ENCODE assay signal across 20 mouse cellular contexts in genomic region chr7:127140623-127141404, GRCm38 (mm10). TPM values are rescaled to one million over a fixed set of nuclear protein-coding genes. Genes with fewer than 3 reads are reported as not detected.
A peak's percentile ranks its signal among the peaks of the same experiment; 100 is the strongest.
DNase-seq lines count a peak whose midpoint lies in the region; ATAC-seq and TF ChIP-seq lines count a peak whose summit lies in the region.
"Had no signal": no experiment of that assay in that cellular context is flagged by ENCODE, and none has a peak within 500 bp of the region (broad histone marks: within the 10 kb centered on the region; RNA-seq: fewer than 3 reads in every experiment).

No protein-coding gene starts in this region.

- TF ChIP-seq POLR2A in spleen, adult 2 months (IDR thresholded peaks at IDR 0.05; ENCODE audit: low read depth, low read length) = no peak
- no peak for TF ChIP-seq POLR2A in heart, adult 2 months (IDR thresholded peaks at IDR 0.05; ENCODE audit: insufficient read depth, low read depth, low read length)

- peak; percentile 9; the same call in 1 of the 2 replicates for TF ChIP-seq CTCF in spleen, adult 2 months (IDR thresholded peaks at IDR 0.05; ENCODE audit: extremely low read depth, insufficient read depth, insufficient read length, insufficient replicate concordance)
- no peak for TF ChIP-seq CTCF in heart, adult 2 months (IDR thresholded peaks at IDR 0.05)

- TF ChIP-seq EP300 in heart, adult 2 months (IDR thresholded peaks at IDR 0.05; ENCODE audit: insufficient read depth, low read depth, low read length) = no peak

- H3K79me2 ChIP-seq in heart, adult 2 months (replicated peaks; ENCODE audit: control insufficient read depth, insufficient read depth, low read length) = no peaks in the 10 kb centered on the region

- no peaks in the 10 kb centered on the region for H3K36me3 ChIP-seq in spleen, adult 2 months (ENCODE audit: control insufficient read depth, insufficient read depth, low read length)
- H3K36me3 ChIP-seq in splenic B cell, adult 2 months (ENCODE audit: control insufficient read depth, insufficient read depth, low read length, poor library complexity, severe bottlenecking) = no peaks in the 10 kb centered on the region
- no peaks in the 10 kb centered on the region for H3K36me3 ChIP-seq in heart, adult 2 months (ENCODE audit: control insufficient read depth, insufficient read depth, low read length)
- H3K36me3 ChIP-seq: embryonic facial prominence, embryonic 13.5 days; forebrain, embryonic 12.5 days; heart, embryonic 10.5 days; limb, embryonic 10.5 days had no signal

- no peak for ATAC-seq in CD4-positive, CD25-positive, alpha-beta regulatory T cell, adult 4 months
- ATAC-seq: Patski had no signal

- 43% methylated on average over 7 of the region's 7 CpGs for WGBS in spleen, adult 2 months
- WGBS in heart, adult 2 months = 57% methylated on average over 7 of the region's 7 CpGs

- no peaks in the 10 kb centered on the region for H3K27me3 ChIP-seq in spleen, adult 2 months (ENCODE audit: control insufficient read depth, insufficient read depth, low read length)
- no peaks in the 10 kb centered on the region for H3K27me3 ChIP-seq in splenic B cell, adult 2 months (ENCODE audit: control insufficient read depth, insufficient read depth, low read length, poor library complexity, severe bottlenecking)
- H3K27me3 ChIP-seq in heart, adult 2 months (ENCODE audit: control insufficient read depth, insufficient read depth, low read length) = no peaks in the 10 kb centered on the region
- H3K27me3 ChIP-seq: embryonic facial prominence, embryonic 13.5 days; forebrain, embryonic 12.5 days; Patski had no signal

- intact Hi-C loops in heart, adult 2 months (cut with DNase I) = no loop called here

- H3K4me1 ChIP-seq in spleen, adult 2 months (ENCODE audit: control insufficient read depth, insufficient read depth, insufficient read length) = peaks cover 24% of the 10 kb centered on the region; the same call in 1 of the 2 replicates
- H3K4me1 ChIP-seq in heart, adult 2 months (ENCODE audit: control insufficient read depth, insufficient read depth, low read length) = no peaks in the 10 kb centered on the region
- H3K4me1 ChIP-seq: forebrain, embryonic 12.5 days had no signal

- peak overlapping the region; percentile 41; the same call in 1 of the 2 replicates for H3K27ac ChIP-seq in spleen, adult 2 months (ENCODE audit: insufficient read depth, low read length)
- H3K27ac ChIP-seq in heart, adult 2 months = no peak overlapping the region
- H3K27ac ChIP-seq: embryonic facial prominence, embryonic 13.5 days; forebrain, embryonic 12.5 days; heart, embryonic 10.5 days; limb, embryonic 10.5 days; macrophage had no signal

- no peak overlapping the region for H3K4me3 ChIP-seq in spleen, adult 2 months (ENCODE audit: extremely low read depth, insufficient read depth, insufficient read length)
- H3K4me3 ChIP-seq in heart, adult 2 months = no peak overlapping the region
- H3K4me3 ChIP-seq: embryonic facial prominence, embryonic 13.5 days; forebrain, embryonic 12.5 days; heart, embryonic 10.5 days; limb, embryonic 10.5 days had no signal

- DNase-seq in CD4-positive, CD25-positive, alpha-beta regulatory T cell, adult 2 months (ENCODE audit: low read depth, low spot score) = peak; percentile 52
- DNase-seq in spleen, adult 2 months (ENCODE audit: low read depth in 1 of 2, low spot score in 2 of 2) = no peak
- DNase-seq in spleen, postnatal 14 days (ENCODE audit: low spot score in 2 of 2) = no peak
- peak; percentile 50 for DNase-seq in liver
- DNase-seq in splenic B cell, adult 2 months (ENCODE audit: low read depth, low spot score) = peak; percentile 29
- DNase-seq in right cerebral cortex, postnatal 4 days = no peak
- DNase-seq in heart, adult 2 months = no peak
- DNase-seq: adrenal gland, adult 2 months; cerebellum, postnatal 14 days; kidney, adult 11 months; layer of hippocampus, adult 9-11 months had no signal

- no peak overlapping the region for H3K9ac ChIP-seq in heart, adult 2 months (ENCODE audit: low read depth, low read length)
- H3K9ac ChIP-seq: embryonic facial prominence, embryonic 13.5 days; forebrain, embryonic 12.5 days had no signal

RNA-seq across cellular contexts. Expression of gene Spn, which starts 3.2 kb away (rescaled TPM):
- polyA plus RNA-seq in CD4-positive, CD25-positive, alpha-beta regulatory T cell, adult 4 months (2017; shearing (Covaris generic)) = 100 to 1,000 TPM; 101 to 103 TPM
- 54.6 and 56.6 TPM in 2 replicates for polyA plus RNA-seq in spleen, adult 2 months (2012; rRNA removed)
- under 1 TPM; 0.78 to 0.80 TPM for total RNA-seq in heart, adult 2 months (2021)
- 1.1 and 2.9 TPM in 2 replicates for polyA plus RNA-seq in heart, adult 2 months (2012; rRNA removed)

RNA-seq across cellular contexts. Expression of gene Qprt, which starts 18.8 kb away (rescaled TPM):
- 10 to 100 TPM in 1 of 2 experiments, 1 to 10 TPM in 1; 7.5 to 15.2 TPM for polyA plus RNA-seq in CD4-positive, CD25-positive, alpha-beta regulatory T cell, adult 4 months (2017; shearing (Covaris generic))
- 5.5 and 5.8 TPM in 2 replicates for polyA plus RNA-seq in spleen, adult 2 months (2012; rRNA removed)
- total RNA-seq in heart, adult 2 months (2021) = not detected
- 0.25 and 0.32 TPM in 2 replicates for polyA plus RNA-seq in heart, adult 2 months (2012; rRNA removed)
- polyA plus RNA-seq: macrophage, Patski had no signal

RNA-seq across cellular contexts. Expression of gene AI467606, which starts 49.7 kb away (rescaled TPM):
- polyA plus RNA-seq in CD4-positive, CD25-positive, alpha-beta regulatory T cell, adult 4 months (2017; shearing (Covaris generic)) = 100 to 1,000 TPM; 274 to 321 TPM
- 135 and 221 TPM in 2 replicates for polyA plus RNA-seq in spleen, adult 2 months (2012; rRNA removed)
- 1 to 10 TPM; 1.5 to 2.1 TPM for total RNA-seq in heart, adult 2 months (2021)
- polyA plus RNA-seq in heart, adult 2 months (2012; rRNA removed) = 2.7 and 4.7 TPM in 2 replicates

RNA-seq across cellular contexts. Expression of gene Zg16, which starts 53.7 kb away (rescaled TPM):
- polyA plus RNA-seq in CD4-positive, CD25-positive, alpha-beta regulatory T cell, adult 4 months (2017; shearing (Covaris generic)) = under 1 TPM in 1 of 2 experiments, not detected in 1; 0.81 TPM
- polyA plus RNA-seq in spleen, adult 2 months (2012; rRNA removed) = 1,018 and 1,065 TPM in 2 replicates
- total RNA-seq in heart, adult 2 months (2021) = not detected
- not detected in 2 replicates for polyA plus RNA-seq in heart, adult 2 months (2012; rRNA removed)
- total RNA-seq: adrenal gland, adult 2 months; gastrocnemius, adult 8-10 months; monocyte, adult 5-6 weeks had no signal
- polyA plus RNA-seq: embryonic facial prominence, embryonic 13.5 days; forebrain, embryonic 12.5 days; heart, embryonic 10.5 days; limb, embryonic 10.5 days; macrophage; Patski had no signal

RNA-seq across cellular contexts. Expression of gene Cd2bp2, which starts 55.0 kb away (rescaled TPM):
- polyA plus RNA-seq in CD4-positive, CD25-positive, alpha-beta regulatory T cell, adult 4 months (2017; shearing (Covaris generic)) = 10 to 100 TPM; 39.7 to 51.9 TPM
- polyA plus RNA-seq in spleen, adult 2 months (2012; rRNA removed) = 22.7 and 26.4 TPM in 2 replicates
- 10 to 100 TPM; 33.4 to 35.2 TPM for total RNA-seq in heart, adult 2 months (2021)
- polyA plus RNA-seq in heart, adult 2 months (2012; rRNA removed) = 18.2 and 26.9 TPM in 2 replicates

Comparison
In these comparisons a context has a peak if more than half of its experiments do, and no peak if none do; other contexts are left out.
1. DNase-seq: peak in CD4-positive, CD25-positive, alpha-beta regulatory T cell, adult 2 months (single experiment), liver (single experiment) and splenic B cell, adult 2 months (single experiment); none in spleen, adult 2 months (0 of 2), spleen, postnatal 14 days (0 of 2), right cerebral cortex, postnatal 4 days (single experiment) and heart, adult 2 months (0 of 2).
2. RNA of gene Spn, which starts 3.2 kb away (polyA plus RNA-seq): 101 to 103 TPM in CD4-positive, CD25-positive, alpha-beta regulatory T cell, adult 4 months and 54.6 to 56.6 TPM in spleen, adult 2 months; 1.1 to 2.9 TPM in heart, adult 2 months; every median in the first group is over 10 times any median in the second.
3. RNA of gene AI467606, which starts 49.7 kb away (polyA plus RNA-seq): 274 to 321 TPM in CD4-positive, CD25-positive, alpha-beta regulatory T cell, adult 4 months and 135 to 221 TPM in spleen, adult 2 months; 2.7 to 4.7 TPM in heart, adult 2 months; every median in the first group is over 10 times any median in the second.